Mouse (Mus musculus) cerebellum, adult 2 months (tissue): ENCODE data around the gene Adcy2.

Experiments used
- CTCF ChIP-seq: fragments of 200-500 bp; IDR thresholded peaks from 2 replicates; pipeline ENCODE4 v1.5.1; 2011; ENCODE audit warnings: low read depth, mild to moderate bottlenecking, control low read depth, low read length, moderate library complexity, borderline replicate concordance; ENCODE audit not compliant: insufficient read depth
- POLR2A ChIP-seq: fragments of 200-500 bp; IDR thresholded peaks from 2 replicates; pipeline ENCODE4 v1.6.1; 2011; ENCODE audit warnings: low read length, control low read depth, borderline replicate concordance; ENCODE audit not compliant: insufficient read depth

DNA sequence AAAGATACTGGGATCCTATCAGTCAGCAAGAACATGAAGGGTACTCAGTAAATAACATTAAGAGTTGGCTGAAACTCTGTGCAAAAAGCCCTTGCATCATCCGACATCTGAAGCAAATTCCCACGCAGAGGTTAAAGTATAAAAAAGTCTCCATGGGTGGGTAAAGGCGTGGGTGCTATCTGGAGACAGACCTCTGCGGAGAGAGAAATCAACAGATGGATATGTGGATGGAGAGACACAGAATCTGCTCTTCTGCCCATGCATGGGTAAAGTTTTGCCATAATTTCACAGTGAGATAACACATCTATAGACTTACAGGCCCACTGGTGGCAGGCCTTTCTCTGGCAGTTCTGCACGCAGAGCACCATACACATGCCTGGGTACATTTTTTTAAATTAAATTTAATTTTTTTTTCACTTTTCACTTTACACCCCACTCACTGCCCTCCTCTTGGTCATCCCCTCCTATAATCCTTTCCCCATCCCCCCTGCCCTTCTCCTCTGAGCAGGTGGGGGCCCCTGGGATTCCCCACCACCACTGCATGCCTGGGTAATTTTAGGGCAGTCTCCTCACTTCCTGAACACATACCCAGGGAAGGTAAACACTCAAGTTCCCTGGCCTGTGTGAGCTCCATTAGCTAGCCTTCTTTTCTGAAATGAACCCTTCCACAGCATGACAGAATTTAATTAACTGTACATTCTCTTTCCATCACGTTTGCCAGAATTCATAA, 169.1 kb downstream of the Adcy2 start:
- TF ChIP-seq CTCF, result no peak
- TF ChIP-seq POLR2A, result no peak
